Mouse (Mus musculus) embryonic facial prominence, embryonic 12.5 days (tissue): Measurements from ENCODE around the gene Pdgfa. TPM values are rescaled to one million over a fixed set of nuclear protein-coding genes. Genes with fewer than 3 reads are reported as not detected.

Source experiments
- ATAC-seq: fragments of 200-750 bp; cut with Nextera tagmentation; 2 replicates; pipeline ENCODE4 v1.8.0; 2017; ENCODE audit not compliant: insufficient number of reproducible peaks, insufficient read depth, low FRiP score, low TSS enrichment
- H3K27ac ChIP-seq: fragments of 300-500 bp; sonication (generic); 2 replicates; pipeline ENCODE4 v1.5.1; 2016; ENCODE audit warnings: mild to moderate bottlenecking
- H3K27me3 ChIP-seq: fragments of 300-500 bp; sonication (generic); 2 replicates; pipeline ENCODE4 v1.6.1; 2016; ENCODE audit warnings: mild to moderate bottlenecking, moderate library complexity
- H3K36me3 ChIP-seq: fragments of 300-500 bp; sonication (generic); 2 replicates; pipeline ENCODE4 v1.6.1; 2016; ENCODE audit warnings: mild to moderate bottlenecking
- H3K4me1 ChIP-seq: fragments of 300-500 bp; sonication (generic); 2 replicates; pipeline ENCODE4 v1.6.1; 2016
- H3K4me2 ChIP-seq: fragments of 300-500 bp; sonication (generic); replicated peaks from 2 replicates; pipeline ENCODE4 v1.6.1; 2016; ENCODE audit warnings: mild to moderate bottlenecking, moderate library complexity
- H3K4me3 ChIP-seq: fragments of 300-500 bp; sonication (generic); 2 replicates; pipeline ENCODE4 v1.5.1; 2016; ENCODE audit warnings: mild to moderate bottlenecking
- H3K9ac ChIP-seq: fragments of 300-500 bp; sonication (generic); 2 replicates; pipeline ENCODE4 v1.6.1; 2016; ENCODE audit warnings: mild to moderate bottlenecking, moderate library complexity
- H3K9me3 ChIP-seq: fragments of 300-500 bp; sonication (generic); 2 replicates; pipeline ENCODE4 v1.6.1; 2016; ENCODE audit warnings: mild to moderate bottlenecking, moderate library complexity
- WGBS: fragments of 180-500 bp; shearing (Covaris S2); methylation state at CpG from one replicate; pipeline ENCODE4 v1.1.7; 2016; 5-methylcytosine and 5-hydroxymethylcytosine counted together
- polyA plus RNA-seq: library from polyadenylated mRNA; unstranded; fragments of >200 nt; fragmentation: Nextera tagmentation; extraction: Ambion mirVana; gene quantifications from 2 replicates; pipeline ENCODE4 v1.2.1, GENCODE M21; 2016

Pdgfa gene
- 38.4 and 42.8 TPM in 2 replicates for polyA plus RNA-seq

- H3K27ac ChIP-seq: no peak within 1 kb of the TSS; the same call in 1 of the 2 replicates
- ATAC-seq: no peak
- peaks cover 5% of the 10 kb centered on the region; the same call in 1 of the 2 replicates for H3K9me3 ChIP-seq
- WGBS: 1% methylated on average over 48 of the region's 48 CpGs
- peak within 1 kb of the TSS; percentile 67 for H3K4me3 ChIP-seq
- H3K9ac ChIP-seq: peak within 1 kb of the TSS; percentile 80; the same call in 1 of the 2 replicates
- H3K4me1 ChIP-seq: peaks cover 46% of the 10 kb centered on the region
- peaks cover 72% of the 10 kb centered on the region for H3K27me3 ChIP-seq
- H3K36me3 ChIP-seq: no peaks in the 10 kb centered on the region
- peak within 1 kb of the TSS; percentile 94 for H3K4me2 ChIP-seq
These were observed at the start of gene Pdgfa for GRCm38 (mm10) chr5:138997171-138997788. TSS of gene Pdgfa (minus strand) at chr5:138997370.

GRCm38 (mm10) chr5:139046636-139047035, 49.5 kb upstream of the Pdgfa start:
- Histone ChIP-seq H3K27me3 (no peaks in the 10 kb centered on the region), H3K9ac (no peak overlapping the region), H3K27ac (no peak overlapping the region), H3K4me2 (no peak overlapping the region), H3K4me1 (no peaks in the 10 kb centered on the region), H3K9me3 (no peaks in the 10 kb centered on the region), H3K4me3 (no peak overlapping the region), H3K36me3 (peaks cover 3% of the 10 kb centered on the region; the same call in 1 of the 2 replicates)
- ATAC-seq: no peak
- WGBS: 72% methylated on average over 5 of the region's 5 CpGs

- Histone ChIP-seq H3K36me3 (no peaks in the 10 kb centered on the region), H3K4me2 (no peak overlapping the region), H3K4me1 (no peaks in the 10 kb centered on the region), H3K9me3 (no peaks in the 10 kb centered on the region), H3K27ac (no peak overlapping the region), H3K4me3 (no peak overlapping the region), H3K9ac (no peak overlapping the region), H3K27me3 (no peaks in the 10 kb centered on the region)
- 79% methylated on average over 4 of the region's 4 CpGs for WGBS
- no peak for ATAC-seq
These were observed 46.4 kb upstream of the Pdgfa start for GRCm38 (mm10) chr5:139043546-139043945.

GRCm38 (mm10) chr5:139042299-139042698, 45.1 kb upstream of the Pdgfa start:
- WGBS: 73% methylated on average over 12 of the region's 12 CpGs
- H3K9me3 ChIP-seq: no peaks in the 10 kb centered on the region
- no peaks in the 10 kb centered on the region for H3K4me1 ChIP-seq
- ATAC-seq: no peak
- no peaks in the 10 kb centered on the region for H3K36me3 ChIP-seq
- no peak overlapping the region for H3K9ac ChIP-seq
- no peak overlapping the region for H3K27ac ChIP-seq
- H3K4me3 ChIP-seq: no peak overlapping the region
- no peak overlapping the region for H3K4me2 ChIP-seq
- no peaks in the 10 kb centered on the region for H3K27me3 ChIP-seq

GRCm38 (mm10) chr5:139035171-139035570, 38.0 kb upstream of the Pdgfa start:
- 0 out of 2 replicates have a peak overlapping the region, but pooled peaks have one; percentile 30 for H3K27ac ChIP-seq
- no peak overlapping the region for H3K4me3 ChIP-seq
- WGBS: 64% methylated on average over 2 of the region's 2 CpGs
- no peak overlapping the region for H3K9ac ChIP-seq
- peaks cover 27% of the 10 kb centered on the region for H3K4me1 ChIP-seq
- 0 out of 2 replicates have a peak, but pooled peaks cover 2% of the 10 kb centered on the region for H3K27me3 ChIP-seq
- H3K36me3 ChIP-seq: no peaks in the 10 kb centered on the region
- no peak overlapping the region for H3K4me2 ChIP-seq
- no peak for ATAC-seq
- H3K9me3 ChIP-seq: no peaks in the 10 kb centered on the region

- no peak overlapping the region for H3K9ac ChIP-seq
These were observed 37.6 kb upstream of the Pdgfa start for GRCm38 (mm10) chr5:139034746-139035145.

GRCm38 (mm10) chr5:139033406-139034317, 36.5 kb upstream of the Pdgfa start:
- H3K36me3 ChIP-seq: no peaks in the 10 kb centered on the region
- 0 out of 2 replicates have a peak, but pooled peaks cover 2% of the 10 kb centered on the region for H3K27me3 ChIP-seq
- no peak overlapping the region for H3K9ac ChIP-seq
- WGBS: 36% methylated on average over 14 of the region's 14 CpGs
- peak; percentile 75 for ATAC-seq
- peak overlapping the region; percentile 81 for H3K27ac ChIP-seq
- no peaks in the 10 kb centered on the region for H3K9me3 ChIP-seq
- H3K4me2 ChIP-seq: 0 out of 2 replicates have a peak overlapping the region, but pooled peaks have one; percentile 1
- no peak overlapping the region for H3K4me3 ChIP-seq
- H3K4me1 ChIP-seq: peaks cover 27% of the 10 kb centered on the region

More at GRCm38 (mm10) chr5:139034746-139035145, 37.6 kb upstream of the Pdgfa start:
- Histone ChIP-seq H3K4me2 (no peak overlapping the region), H3K9me3 (no peaks in the 10 kb centered on the region), H3K27me3 (0 out of 2 replicates have a peak, but pooled peaks cover 2% of the 10 kb centered on the region), H3K27ac (peak overlapping the region; percentile 81), H3K4me3 (no peak overlapping the region), H3K4me1 (peaks cover 27% of the 10 kb centered on the region), H3K36me3 (no peaks in the 10 kb centered on the region)
- ATAC-seq: peak; percentile 62; the same call in 1 of the 2 replicates
- WGBS: 25% methylated on average over 6 of the region's 6 CpGs

GRCm38 (mm10) chr5:139027603-139028002, 30.4 kb upstream of the Pdgfa start:
- ATAC-seq: no peak
- peaks cover 4% of the 10 kb centered on the region; the same call in 1 of the 2 replicates for H3K4me1 ChIP-seq
- 61% methylated on average over 15 of the region's 15 CpGs for WGBS
- H3K27ac ChIP-seq: no peak overlapping the region
- H3K4me2 ChIP-seq: no peak overlapping the region
- no peak overlapping the region for H3K9ac ChIP-seq
- no peaks in the 10 kb centered on the region for H3K36me3 ChIP-seq
- no peak overlapping the region for H3K4me3 ChIP-seq
- no peaks in the 10 kb centered on the region for H3K27me3 ChIP-seq
- no peaks in the 10 kb centered on the region for H3K9me3 ChIP-seq

- peaks cover 4% of the 10 kb centered on the region; the same call in 1 of the 2 replicates for H3K4me1 ChIP-seq
- 73% methylated on average over 12 of the region's 12 CpGs for WGBS
- no peak overlapping the region for H3K27ac ChIP-seq
- H3K9ac ChIP-seq: no peak overlapping the region
- H3K4me2 ChIP-seq: no peak overlapping the region
- no peak for ATAC-seq
- no peaks in the 10 kb centered on the region for H3K36me3 ChIP-seq
- no peak overlapping the region for H3K4me3 ChIP-seq
- H3K27me3 ChIP-seq: no peaks in the 10 kb centered on the region
- no peaks in the 10 kb centered on the region for H3K9me3 ChIP-seq
These were observed 27.4 kb upstream of the Pdgfa start for GRCm38 (mm10) chr5:139024351-139025105.

- Histone ChIP-seq H3K27ac (no peak overlapping the region), H3K4me1 (no peaks in the 10 kb centered on the region), H3K36me3 (0 out of 2 replicates have a peak, but pooled peaks cover 5% of the 10 kb centered on the region), H3K9ac (no peak overlapping the region), H3K4me2 (no peak overlapping the region), H3K9me3 (no peaks in the 10 kb centered on the region), H3K27me3 (no peaks in the 10 kb centered on the region), H3K4me3 (no peak overlapping the region)
- 73% methylated on average over 6 of the region's 6 CpGs for WGBS
- no peak for ATAC-seq
These were observed 23.4 kb upstream of the Pdgfa start for GRCm38 (mm10) chr5:139020595-139020994.
